Mouse (Mus musculus) splenic B cell, adult 2 months (primary cell): ENCODE measurements at regions not wholly inside any gene's neighbourhood (a gene's known extent, or its start where the extent isn't known, plus 50 kb on each side); places are given as distances from the start of the nearest gene placed in this dataset.

Experiments
- DNase-seq: peaks from one replicate; pipeline ENCODE4 v3.0.0-alpha.2; 2011; ENCODE audit warnings: low read depth, low spot score
- H3K27me3 ChIP-seq: 2 replicates; pipeline ENCODE4 v1.6.1; 2012; ENCODE audit warnings: mild to moderate bottlenecking, low read length, moderate library complexity, mixed read lengths; ENCODE audit not compliant: control insufficient read depth, poor library complexity, insufficient read depth, severe bottlenecking
- H3K36me3 ChIP-seq: 2 replicates; pipeline ENCODE4 v1.6.1; 2012; ENCODE audit warnings: mild to moderate bottlenecking, low read length, moderate library complexity, mixed read lengths; ENCODE audit not compliant: control insufficient read depth, poor library complexity, insufficient read depth, severe bottlenecking

DNA sequence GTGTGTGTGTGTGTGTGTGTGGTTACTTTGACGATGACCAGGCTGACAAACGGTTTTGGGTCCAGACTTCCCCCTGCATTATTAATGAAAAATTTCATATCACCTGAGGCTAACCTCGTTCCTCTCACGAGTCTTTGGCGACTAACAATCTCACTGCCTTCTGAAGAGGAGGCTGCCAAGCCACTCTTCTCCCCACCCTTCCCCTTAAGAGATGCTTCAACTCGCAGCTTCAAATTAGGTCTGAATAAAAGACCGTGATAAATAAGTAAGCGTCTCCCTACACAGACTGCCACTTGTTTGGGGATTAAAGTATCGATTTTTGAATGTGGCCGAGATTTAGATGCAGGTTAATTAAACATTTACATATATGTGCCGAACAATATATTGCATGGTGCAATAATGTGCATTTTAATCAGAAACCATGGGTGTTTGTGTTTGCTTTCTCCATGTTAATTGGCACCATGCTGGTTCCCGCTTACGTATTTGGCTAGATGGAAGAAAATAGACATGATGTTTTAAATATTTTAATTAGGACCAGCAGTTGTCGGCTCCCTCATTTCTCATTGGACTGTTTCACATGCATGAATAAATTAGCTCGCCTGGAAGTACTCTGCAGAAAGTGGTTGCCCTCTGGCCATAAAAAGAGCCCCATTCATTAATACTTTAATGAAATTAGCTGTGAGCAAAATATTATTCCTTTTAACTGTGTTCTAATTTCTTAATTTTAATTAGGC, 139.1 kb downstream of the Anxa2 start:
- H3K36me3 ChIP-seq, result no peaks in the 10 kb centered on the region
- H3K27me3 ChIP-seq, result no peaks in the 10 kb centered on the region
- no peak for DNase-seq

DNA sequence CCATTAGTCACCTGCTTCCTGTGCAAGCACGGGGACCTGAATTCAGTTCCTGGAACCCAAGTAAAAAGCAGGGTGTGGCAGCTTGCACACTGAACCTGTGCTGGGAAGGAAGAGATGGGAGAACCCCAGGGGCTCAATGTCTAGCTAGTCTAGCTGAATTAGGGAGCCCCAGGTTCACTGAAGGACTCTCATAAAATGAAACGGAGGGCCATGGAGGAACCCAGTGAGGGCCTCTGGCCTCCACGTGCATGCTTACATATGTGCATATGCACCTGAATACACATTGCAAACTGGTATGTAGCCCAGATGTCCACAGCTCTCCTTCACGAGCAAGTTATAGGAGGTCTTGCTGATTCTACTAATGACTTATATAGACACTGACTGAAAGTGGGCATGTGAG, 135.4 kb downstream of the Anxa2 start:
- H3K36me3 ChIP-seq, result no peaks in the 10 kb centered on the region
- no peak for DNase-seq
- no peaks in the 10 kb centered on the region for H3K27me3 ChIP-seq

DNA sequence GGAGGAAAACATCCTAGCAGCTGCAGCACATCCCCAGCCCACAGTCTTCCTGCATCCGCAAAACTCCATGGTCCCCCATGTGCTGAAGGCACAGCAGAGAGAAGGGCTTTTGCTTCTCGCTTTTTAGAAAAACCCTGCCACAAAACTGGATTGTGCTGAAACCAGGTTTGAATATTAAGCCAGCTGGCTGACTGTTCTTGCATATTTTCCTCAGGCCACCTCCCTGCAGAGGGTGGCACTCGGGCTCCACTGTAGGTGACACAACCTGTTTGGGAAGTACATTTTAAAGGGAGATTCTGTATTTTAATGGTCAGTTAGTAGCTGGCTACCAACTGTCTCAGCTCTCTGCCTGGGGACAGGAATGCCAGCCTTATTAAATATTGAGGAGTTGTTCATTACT, 133.7 kb downstream of the Anxa2 start:
- no peaks in the 10 kb centered on the region for H3K36me3 ChIP-seq
- H3K27me3 ChIP-seq, result no peaks in the 10 kb centered on the region
- DNase-seq, result no peak

DNA sequence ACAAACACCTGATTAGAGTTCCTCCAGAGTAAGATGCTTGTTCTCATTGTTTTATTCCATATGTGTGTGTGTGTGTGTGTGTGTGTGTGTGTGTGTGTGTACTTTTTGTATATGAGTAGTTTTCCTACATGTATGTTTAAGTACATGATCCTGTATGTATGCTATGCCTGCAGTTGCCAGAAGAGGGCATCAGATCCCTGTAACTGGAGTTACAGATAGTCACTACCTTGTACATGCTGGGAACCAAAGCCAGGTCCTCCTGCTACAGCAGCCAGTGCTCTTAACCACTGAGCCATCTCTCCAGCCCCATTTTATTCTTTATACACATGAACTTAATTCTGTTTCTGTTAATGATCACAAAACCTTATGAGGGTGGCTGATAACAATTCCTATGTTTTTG, 127.8 kb downstream of the Anxa2 start:
- DNase-seq, result no peak
- no peaks in the 10 kb centered on the region for H3K27me3 ChIP-seq
- H3K36me3 ChIP-seq, result no peaks in the 10 kb centered on the region

DNA sequence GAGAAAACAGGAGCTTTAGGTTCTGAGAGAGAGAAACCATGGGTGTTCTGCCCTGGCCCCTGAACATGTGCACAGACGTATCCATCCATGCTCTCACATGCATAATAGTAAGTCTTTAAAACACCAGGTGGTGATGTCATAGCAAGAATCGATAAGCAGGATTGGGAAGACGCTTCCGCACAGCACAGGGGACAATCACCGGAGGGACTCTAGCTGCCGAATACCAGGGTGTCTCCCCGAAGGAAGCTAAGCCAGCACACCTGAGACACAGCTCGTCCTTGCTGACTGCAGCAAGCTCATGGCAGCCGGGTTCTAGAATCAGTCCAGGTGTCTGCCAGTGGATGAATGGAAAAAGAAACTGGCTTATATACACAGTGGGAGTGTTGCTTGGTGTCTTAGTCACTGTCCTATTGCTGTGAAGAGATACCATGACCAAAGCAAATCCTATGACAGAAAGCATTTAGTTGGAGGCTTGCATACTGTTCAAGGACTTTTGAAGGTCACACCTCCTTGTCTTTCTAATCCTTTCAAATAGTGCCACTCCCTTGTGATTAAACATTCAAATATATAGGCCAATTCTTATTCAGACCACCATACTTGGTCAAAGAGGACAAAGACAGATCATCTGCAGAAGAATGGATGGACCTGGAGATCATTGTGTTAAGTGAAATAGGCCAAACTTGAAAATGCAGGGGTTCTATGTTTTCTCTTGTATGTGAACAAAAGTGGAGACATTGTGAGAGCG, 124.4 kb downstream of the Anxa2 start:
- DNase-seq, result no peak
- Histone ChIP-seq H3K27me3 (no peaks in the 10 kb centered on the region), H3K36me3 (no peaks in the 10 kb centered on the region)

DNA sequence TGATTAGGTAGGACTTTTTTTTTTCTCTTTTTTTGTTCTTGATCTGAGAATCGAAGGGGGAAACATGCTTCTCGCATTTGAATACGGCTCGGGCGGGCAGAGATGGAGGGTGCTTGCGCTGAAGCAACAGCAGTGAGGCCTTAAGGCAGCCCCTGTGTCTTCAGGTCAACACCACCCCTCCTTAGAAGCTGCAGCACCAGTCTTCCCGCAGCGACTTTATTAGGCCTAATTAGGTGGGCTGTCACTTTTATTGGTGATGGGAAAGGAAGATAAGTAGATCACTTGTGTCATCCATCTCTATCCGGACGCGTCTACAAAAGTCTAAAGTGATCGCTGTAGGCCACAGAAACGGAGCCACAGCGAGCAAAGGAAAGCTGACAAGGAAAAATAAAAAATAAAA, 122.0 kb downstream of the Anxa2 start:
- Histone ChIP-seq H3K27me3 (no peaks in the 10 kb centered on the region), H3K36me3 (no peaks in the 10 kb centered on the region)
- DNase-seq, result no peak

DNA sequence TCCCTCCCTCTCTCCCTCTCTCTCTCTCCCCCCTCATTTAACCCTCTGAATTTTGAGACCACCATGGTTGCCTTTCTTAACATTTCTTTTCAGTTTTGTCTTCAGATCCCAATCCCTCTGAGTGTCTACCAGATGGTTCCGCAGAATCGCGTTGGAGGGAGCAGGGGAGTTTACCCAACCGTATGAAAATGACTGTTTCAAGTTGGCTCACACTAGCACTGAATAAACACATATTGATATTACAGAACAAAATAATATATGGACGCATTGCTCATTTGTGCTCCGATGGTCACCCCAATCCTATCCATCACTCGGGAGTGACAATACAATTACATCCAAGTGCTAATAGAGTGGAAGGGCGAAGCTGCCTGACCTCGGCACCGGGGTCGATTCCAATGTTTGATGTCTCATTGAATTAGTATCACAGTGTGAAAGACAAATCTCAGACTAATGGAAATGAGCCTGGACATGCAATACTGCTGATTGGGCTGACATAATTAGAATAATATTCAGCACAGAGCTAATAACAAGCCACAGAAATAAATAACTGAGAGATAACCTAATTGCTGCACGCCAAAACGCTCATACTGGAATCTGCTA, 115.3 kb downstream of the Anxa2 start:
- H3K36me3 ChIP-seq, result no peaks in the 10 kb centered on the region
- H3K27me3 ChIP-seq, result no peaks in the 10 kb centered on the region
- no peak for DNase-seq

DNA sequence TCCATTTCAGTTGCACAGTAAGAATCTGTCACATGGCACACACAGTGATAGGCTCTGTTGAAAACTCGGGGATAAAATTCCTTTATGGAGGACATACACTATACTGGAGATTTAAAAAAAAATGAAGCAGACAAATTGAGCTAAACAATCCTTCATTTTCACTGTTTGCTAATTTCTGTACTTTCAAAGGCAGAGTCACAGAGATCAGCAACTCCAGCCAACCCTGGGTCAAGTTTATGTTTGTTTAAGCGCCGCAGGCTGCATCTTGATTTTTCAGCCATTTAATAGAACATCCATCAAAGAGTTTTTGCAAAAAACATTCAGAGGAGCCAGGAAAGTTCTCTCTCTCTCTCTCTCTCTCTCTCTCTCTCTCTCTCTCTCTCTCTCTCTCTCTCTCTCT, 114.8 kb downstream of the Anxa2 start:
- Histone ChIP-seq H3K27me3 (no peaks in the 10 kb centered on the region), H3K36me3 (no peaks in the 10 kb centered on the region)
- no peak for DNase-seq

DNA sequence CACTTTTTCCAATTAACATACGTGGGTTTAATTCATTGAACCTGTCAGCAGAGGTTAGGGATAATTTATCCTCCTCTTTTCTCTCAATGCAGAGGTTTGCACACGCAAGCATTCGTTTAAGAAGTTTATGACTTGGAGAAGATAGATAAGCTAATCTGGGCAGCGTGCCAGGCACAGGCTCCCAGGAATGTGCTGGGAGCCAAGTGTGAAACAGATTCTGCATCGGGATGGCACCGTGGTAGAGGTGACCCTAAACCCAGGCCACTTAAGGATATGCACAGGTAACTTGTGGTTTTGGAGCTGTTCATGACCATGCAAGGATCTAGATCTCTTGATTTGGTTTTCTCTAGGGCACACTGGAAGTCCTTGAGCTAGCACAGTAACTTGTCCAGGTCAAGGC, 113.6 kb downstream of the Anxa2 start:
- no peaks in the 10 kb centered on the region for H3K36me3 ChIP-seq
- no peaks in the 10 kb centered on the region for H3K27me3 ChIP-seq
- DNase-seq, result no peak

DNA sequence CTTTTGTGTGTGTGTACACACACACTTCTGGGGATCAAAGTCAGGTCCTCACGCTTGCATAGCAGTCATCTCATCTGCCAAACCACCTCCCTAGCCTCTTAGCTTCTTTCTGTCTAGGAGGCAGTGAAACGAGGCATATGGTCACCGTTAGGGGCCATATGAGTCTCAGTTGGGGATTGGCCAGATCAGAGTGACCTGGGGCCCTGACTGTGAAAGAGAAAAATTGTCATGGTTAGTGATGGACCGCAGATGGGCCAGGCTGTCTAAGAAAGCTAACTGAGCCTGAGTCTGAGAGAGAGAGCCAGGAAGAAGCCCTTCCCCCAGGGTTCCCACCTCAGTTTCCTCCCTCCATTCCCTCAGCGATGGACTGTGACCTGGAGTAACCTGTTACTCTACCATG, 89.8 kb downstream of the Anxa2 start:
- Histone ChIP-seq H3K36me3 (no peaks in the 10 kb centered on the region), H3K27me3 (no peaks in the 10 kb centered on the region)
- no peak for DNase-seq
